Mouse (Mus musculus): ENCODE data around the gene Plekhm3. TPM values are rescaled to one million over a fixed set of nuclear protein-coding genes. Genes with fewer than 3 reads are reported as not detected.
"Not testable (repeated sequence)": the region's sequence is repeated elsewhere in the genome, so short reads cannot be mapped to it uniquely, and the experiment has no call there.

The Plekhm3 gene
- polyA plus RNA-seq, 1 experiment: 2.3 TPM

GRCm38 (mm10) chr1:64983247-64983646 lies 26.6 kb upstream of the Plekhm3 start:
- no peak overlapping the region for H3ac ChIP-seq (ENCODE audit: control insufficient read depth, insufficient read length, low read depth)
- no peaks in the 10 kb centered on the region for H3K36me3 ChIP-seq (ENCODE audit: control insufficient read depth, insufficient read depth)
- H3K79me3 ChIP-seq (ENCODE audit: low read depth): no peaks in the 10 kb centered on the region
- no peaks in the 10 kb centered on the region for H3K79me2 ChIP-seq (ENCODE audit: control insufficient read depth, insufficient read depth)
- H3K27me3 ChIP-seq (ENCODE audit: control insufficient read depth, insufficient read depth, insufficient read length): no peaks in the 10 kb centered on the region
- H3K4me3 ChIP-seq (ENCODE audit: insufficient read depth, poor library complexity, severe bottlenecking): no peak overlapping the region
- TF ChIP-seq MYOD1 (IDR thresholded peaks at IDR 0.05; ENCODE audit: control insufficient read depth, insufficient read length, low read depth) (no peak), USF1 (IDR thresholded peaks at IDR 0.05; ENCODE audit: low read depth) (no peak), CTCF (IDR thresholded peaks at IDR 0.05; ENCODE audit: control insufficient read depth, insufficient read depth, insufficient read length) (no peak), MAX (IDR thresholded peaks at IDR 0.05) (no peak), FOSL1 (IDR thresholded peaks at IDR 0.05; ENCODE audit: insufficient read depth, low read length, poor library complexity, severe bottlenecking) (no peak), MYOG (IDR thresholded peaks at IDR 0.05; ENCODE audit: control insufficient read depth, extremely low read depth, insufficient read length) (no peak), CEBPB (IDR thresholded peaks at IDR 0.05; ENCODE audit: low read depth) (no peak)

DNA sequence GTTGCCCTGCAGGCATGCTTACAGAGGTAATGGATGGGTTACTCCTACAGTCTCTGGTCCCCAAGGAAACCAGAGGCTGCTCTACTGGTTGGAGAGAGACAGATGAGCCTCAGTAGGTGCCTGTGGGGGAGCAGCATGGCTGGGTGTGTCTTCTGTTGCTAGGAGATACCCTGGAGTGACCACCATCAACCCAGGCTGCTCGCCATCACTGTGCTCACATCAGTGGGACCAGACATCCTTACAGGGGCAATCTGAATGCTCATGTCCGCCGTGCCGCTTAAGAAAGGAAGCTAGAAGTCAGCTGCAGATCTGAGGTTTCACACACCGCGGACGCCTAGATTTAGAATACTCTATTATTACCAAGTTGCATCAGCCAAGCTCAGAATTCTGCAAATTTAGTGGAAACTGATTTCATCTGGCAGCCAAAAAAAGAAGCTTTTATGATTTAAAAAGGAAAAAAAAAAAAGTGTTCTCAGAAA lies 21.7 kb upstream of the Plekhm3 start:
- TF ChIP-seq FOSL1 (IDR thresholded peaks at IDR 0.05; ENCODE audit: insufficient read depth, low read length, poor library complexity, severe bottlenecking): no peak
- no peak for TF ChIP-seq MYOD1 (IDR thresholded peaks at IDR 0.05; ENCODE audit: control insufficient read depth, insufficient read length, low read depth)
- no peak for TF ChIP-seq MYOG (IDR thresholded peaks at IDR 0.05; ENCODE audit: control insufficient read depth, extremely low read depth, insufficient read length)
- no peak for TF ChIP-seq USF1 (IDR thresholded peaks at IDR 0.05; ENCODE audit: low read depth)
- no peak for TF ChIP-seq CEBPB (IDR thresholded peaks at IDR 0.05; ENCODE audit: low read depth)
- TF ChIP-seq CTCF (IDR thresholded peaks at IDR 0.05; ENCODE audit: control insufficient read depth, insufficient read depth, insufficient read length): no peak
- TF ChIP-seq MAX (IDR thresholded peaks at IDR 0.05): no peak
- H3K79me3 ChIP-seq (ENCODE audit: low read depth): no peaks in the 10 kb centered on the region
- no peaks in the 10 kb centered on the region for H3K79me2 ChIP-seq (ENCODE audit: control insufficient read depth, insufficient read depth)
- H3K4me3 ChIP-seq (ENCODE audit: insufficient read depth, poor library complexity, severe bottlenecking): no peak overlapping the region
- no peaks in the 10 kb centered on the region for H3K27me3 ChIP-seq (ENCODE audit: control insufficient read depth, insufficient read depth, insufficient read length)
- H3K36me3 ChIP-seq (ENCODE audit: control insufficient read depth, insufficient read depth): no peaks in the 10 kb centered on the region
- H3ac ChIP-seq (ENCODE audit: control insufficient read depth, insufficient read length, low read depth): no peak overlapping the region

GRCm38 (mm10) chr1:64975346-64975745 lies 18.7 kb upstream of the Plekhm3 start:
- no peak overlapping the region for H3K4me3 ChIP-seq (ENCODE audit: insufficient read depth, poor library complexity, severe bottlenecking)
- H3K36me3 ChIP-seq (ENCODE audit: control insufficient read depth, insufficient read depth): no peaks in the 10 kb centered on the region
- H3K79me2 ChIP-seq (ENCODE audit: control insufficient read depth, insufficient read depth): no peaks in the 10 kb centered on the region
- H3K79me3 ChIP-seq (ENCODE audit: low read depth): no peaks in the 10 kb centered on the region
- no peaks in the 10 kb centered on the region for H3K27me3 ChIP-seq (ENCODE audit: control insufficient read depth, insufficient read depth, insufficient read length)
- no peak overlapping the region for H3ac ChIP-seq (ENCODE audit: control insufficient read depth, insufficient read length, low read depth)
- TF ChIP-seq MYOD1 (IDR thresholded peaks at IDR 0.05; ENCODE audit: control insufficient read depth, insufficient read length, low read depth): no peak

DNA sequence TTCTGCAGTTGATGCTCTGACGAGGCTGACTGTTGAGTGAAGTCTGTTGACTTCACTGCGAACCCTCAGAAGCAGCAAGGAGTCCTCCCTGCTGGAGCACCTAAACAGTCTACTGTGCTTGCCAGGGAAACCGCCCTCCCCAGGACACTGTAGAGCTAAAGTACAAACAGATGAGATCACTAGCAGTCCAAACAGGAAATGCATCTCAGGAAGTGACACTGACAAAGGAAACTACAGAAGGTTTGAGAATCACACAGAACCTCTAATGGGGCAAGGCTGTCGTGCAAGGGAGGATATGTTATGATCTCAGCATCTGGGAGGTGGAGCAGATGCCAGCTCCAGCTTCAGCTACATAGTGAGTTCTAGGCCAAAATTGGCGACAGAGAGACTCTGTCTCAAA lies 14.1 kb upstream of the Plekhm3 start:
- H3ac ChIP-seq (ENCODE audit: control insufficient read depth, insufficient read length, low read depth): no peak overlapping the region
- no peaks in the 10 kb centered on the region for H3K36me3 ChIP-seq (ENCODE audit: control insufficient read depth, insufficient read depth)
- no peaks in the 10 kb centered on the region for H3K79me2 ChIP-seq (ENCODE audit: control insufficient read depth, insufficient read depth)
- H3K27me3 ChIP-seq (ENCODE audit: control insufficient read depth, insufficient read depth, insufficient read length): no peaks in the 10 kb centered on the region
- TF ChIP-seq CTCF (IDR thresholded peaks at IDR 0.05; ENCODE audit: control insufficient read depth, insufficient read depth, insufficient read length) (no peak), MYOG (IDR thresholded peaks at IDR 0.05; ENCODE audit: control insufficient read depth, extremely low read depth, insufficient read length) (no peak), MAX (IDR thresholded peaks at IDR 0.05) (no peak), MYOD1 (IDR thresholded peaks at IDR 0.05; ENCODE audit: control insufficient read depth, insufficient read length, low read depth) (no peak), CEBPB (IDR thresholded peaks at IDR 0.05; ENCODE audit: low read depth) (no peak), USF1 (IDR thresholded peaks at IDR 0.05; ENCODE audit: low read depth) (no peak), FOSL1 (IDR thresholded peaks at IDR 0.05; ENCODE audit: insufficient read depth, low read length, poor library complexity, severe bottlenecking) (no peak)
- no peak overlapping the region for H3K4me3 ChIP-seq (ENCODE audit: insufficient read depth, poor library complexity, severe bottlenecking)
- no peaks in the 10 kb centered on the region for H3K79me3 ChIP-seq (ENCODE audit: low read depth)

GRCm38 (mm10) chr1:64957021-64957489 lies 431 bp upstream of the Plekhm3 start:
- TF ChIP-seq USF1 (IDR thresholded peaks at IDR 0.05; ENCODE audit: low read depth): no peak
- no peak for TF ChIP-seq CTCF (IDR thresholded peaks at IDR 0.05; ENCODE audit: control insufficient read depth, insufficient read depth, insufficient read length)
- no peak for TF ChIP-seq MYOG (IDR thresholded peaks at IDR 0.05; ENCODE audit: control insufficient read depth, extremely low read depth, insufficient read length)
- no peak for TF ChIP-seq MAX (IDR thresholded peaks at IDR 0.05)
- no peak for TF ChIP-seq FOSL1 (IDR thresholded peaks at IDR 0.05; ENCODE audit: insufficient read depth, low read length, poor library complexity, severe bottlenecking)
- TF ChIP-seq MYOD1 (IDR thresholded peaks at IDR 0.05; ENCODE audit: control insufficient read depth, insufficient read length, low read depth): no peak
- TF ChIP-seq CEBPB (IDR thresholded peaks at IDR 0.05; ENCODE audit: low read depth): no peak

GRCm38 (mm10) chr1:64954786-64955185 lies 1.8 kb downstream of the Plekhm3 start:
- H3K4me3 ChIP-seq (ENCODE audit: insufficient read depth, poor library complexity, severe bottlenecking); H3K36me3 ChIP-seq (ENCODE audit: control insufficient read depth, insufficient read depth); H3K79me3 ChIP-seq (ENCODE audit: low read depth); H3ac ChIP-seq (ENCODE audit: control insufficient read depth, insufficient read length, low read depth); H3K27me3 ChIP-seq (ENCODE audit: control insufficient read depth, insufficient read depth, insufficient read length): not testable (repeated sequence)
- peaks cover 14% of the 10 kb centered on the region for H3K79me2 ChIP-seq (ENCODE audit: control insufficient read depth, insufficient read depth)

More at GRCm38 (mm10) chr1:64957021-64957489, 431 bp upstream of the Plekhm3 start:
- no peaks in the 10 kb centered on the region for H3K36me3 ChIP-seq (ENCODE audit: control insufficient read depth, insufficient read depth)
- H3ac ChIP-seq (ENCODE audit: control insufficient read depth, insufficient read length, low read depth): no peak overlapping the region
- peak overlapping the region; percentile 64 for H3K4me3 ChIP-seq (ENCODE audit: insufficient read depth, poor library complexity, severe bottlenecking)
- peaks cover 13% of the 10 kb centered on the region for H3K79me2 ChIP-seq (ENCODE audit: control insufficient read depth, insufficient read depth)
- H3K27me3 ChIP-seq (ENCODE audit: control insufficient read depth, insufficient read depth, insufficient read length): no peaks in the 10 kb centered on the region
- H3K79me3 ChIP-seq (ENCODE audit: low read depth): peaks cover 3% of the 10 kb centered on the region

Data from C2C12 (cell line).